Mouse (Mus musculus) MEL (cell line): ENCODE measurements around the gene Psmc5.

Source experiments
- CTCF ChIP-seq, 3 experiments: IDR thresholded peaks in 2 of 3; conservative IDR thresholded peaks in 1 of 3; 2 replicates each; pipeline ENCODE4 v1.5.1; 2011 to 2012; ENCODE audit warnings: low read length in 3 of 3, low read depth in 2 of 3, mild to moderate bottlenecking in 2 of 3, improper control_type of control experiment in 1 of 3, inconsistent platforms in 1 of 3, mixed read lengths in 1 of 3, moderate library complexity in 1 of 3; ENCODE audit not compliant: control insufficient read depth in 1 of 3, insufficient read depth in 1 of 3, poor library complexity in 1 of 3, severe bottlenecking in 1 of 3
- HCFC1 ChIP-seq: IDR thresholded peaks from 2 replicates; pipeline ENCODE4 v1.6.1; 2012; ENCODE audit warnings: low read depth, mild to moderate bottlenecking, inconsistent platforms, low read length, improper control_type of control experiment, moderate library complexity
- JUND ChIP-seq: IDR thresholded peaks from 2 replicates; pipeline ENCODE4 v1.6.1; 2011; ENCODE audit warnings: low read depth, mild to moderate bottlenecking, improper control_type of control experiment, low read length
- MAZ ChIP-seq: IDR thresholded peaks from 2 replicates; pipeline ENCODE4 v1.6.1; 2012; ENCODE audit warnings: low read depth, mild to moderate bottlenecking, inconsistent platforms, low read length, improper control_type of control experiment
- MEF2A ChIP-seq: IDR thresholded peaks from 2 replicates; pipeline ENCODE4 v1.6.1; 2014; ENCODE audit warnings: low read depth, mild to moderate bottlenecking, inconsistent platforms, low read length, improper control_type of control experiment; ENCODE audit not compliant: poor library complexity, insufficient replicate concordance, severe bottlenecking; ENCODE audit errors: extremely low read depth
- POLR2A ChIP-seq, 2 experiments: IDR thresholded peaks; 2 replicates each; pipeline ENCODE4 v1.6.1; 2011 to 2012; ENCODE audit warnings: low read length in 2 of 2, mild to moderate bottlenecking in 2 of 2, control low read depth in 1 of 2, improper control_type of control experiment in 1 of 2, low read depth in 1 of 2, moderate library complexity in 1 of 2; ENCODE audit not compliant: control insufficient read depth in 1 of 2, insufficient read depth in 1 of 2, poor library complexity in 1 of 2
- POLR2AphosphoS5 ChIP-seq: IDR thresholded peaks from 2 replicates; pipeline ENCODE4 v1.6.1; 2012; ENCODE audit warnings: low read depth, borderline replicate concordance, mild to moderate bottlenecking, inconsistent platforms, low read length, moderate library complexity, mixed read lengths
- RAD21 ChIP-seq: IDR thresholded peaks from 2 replicates; pipeline ENCODE4 v1.6.1; 2011; ENCODE audit warnings: mild to moderate bottlenecking, low read depth, low read length, improper control_type of control experiment
- TCF12 ChIP-seq: IDR thresholded peaks from 2 replicates; pipeline ENCODE4 v1.6.1; 2014; ENCODE audit warnings: low read depth, mild to moderate bottlenecking, inconsistent platforms, low read length, improper control_type of control experiment, moderate library complexity
- USF1 ChIP-seq: IDR thresholded peaks from 2 replicates; pipeline ENCODE4 v1.6.1; 2014; ENCODE audit warnings: low read depth, mild to moderate bottlenecking, inconsistent platforms, low read length, improper control_type of control experiment, moderate library complexity
- ZC3H11A ChIP-seq: IDR thresholded peaks from 2 replicates; pipeline ENCODE4 v1.6.1; 2012; ENCODE audit warnings: low read depth, mild to moderate bottlenecking, inconsistent platforms, low read length, improper control_type of control experiment

DNA sequence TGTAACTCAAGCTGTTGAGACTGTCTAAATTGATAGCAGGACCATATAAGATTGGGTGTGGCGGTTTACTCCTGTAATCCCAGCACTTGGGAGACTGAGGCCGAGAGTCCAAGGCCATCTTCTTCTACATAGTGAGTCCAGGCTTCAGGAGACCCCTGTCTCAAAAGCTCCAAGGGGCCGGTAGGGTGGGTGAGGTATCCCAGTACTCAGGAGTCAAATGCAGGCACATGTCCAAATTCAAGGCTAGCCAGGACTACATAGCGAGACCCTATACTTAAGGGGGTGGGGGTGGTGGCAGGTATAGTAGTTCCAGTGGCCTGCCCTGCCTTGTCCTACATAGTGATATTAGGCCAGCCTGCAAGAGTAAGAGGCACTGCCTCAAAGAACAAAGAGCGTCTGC, 41.1 kb upstream of the Psmc5 start:
- TF ChIP-seq MAZ (no peak), CTCF (IDR thresholded peaks at IDR 0.05 in 2 of 3, conservative IDR thresholded peaks at IDR 0.05 in 1 of 3; ENCODE audit: control insufficient read depth in 1 of 3, insufficient read depth in 1 of 3, low read depth in 2 of 3, low read length in 3 of 3, poor library complexity in 1 of 3, severe bottlenecking in 1 of 3) (no peak), JUND (no peak), POLR2A (IDR thresholded peaks at IDR 0.05; ENCODE audit: control insufficient read depth in 1 of 2, insufficient read depth in 1 of 2, low read depth in 1 of 2, low read length in 2 of 2, poor library complexity in 1 of 2) (no peak), USF1 (no peak), RAD21 (no peak), POLR2AphosphoS5 (no peak), TCF12 (no peak), MEF2A (no peak), HCFC1 (no peak), ZC3H11A (no peak)
